Mouse (Mus musculus) WW6 (cell line): ENCODE data around the gene Ccdc114.

Experiments
- DNase-seq: peaks from one replicate; pipeline ENCODE4 v3.0.0-alpha.2; 2013; ENCODE audit warnings: low read depth, low spot score

Ccdc114 gene

GRCm38 (mm10) chr7:45974512-45974911 lies 50.6 kb downstream of the Ccdc114 start:
- no peak for DNase-seq

- no peak for DNase-seq
Measured at GRCm38 (mm10) chr7:45981612-45982011, 57.7 kb downstream of the Ccdc114 start.

DNA sequence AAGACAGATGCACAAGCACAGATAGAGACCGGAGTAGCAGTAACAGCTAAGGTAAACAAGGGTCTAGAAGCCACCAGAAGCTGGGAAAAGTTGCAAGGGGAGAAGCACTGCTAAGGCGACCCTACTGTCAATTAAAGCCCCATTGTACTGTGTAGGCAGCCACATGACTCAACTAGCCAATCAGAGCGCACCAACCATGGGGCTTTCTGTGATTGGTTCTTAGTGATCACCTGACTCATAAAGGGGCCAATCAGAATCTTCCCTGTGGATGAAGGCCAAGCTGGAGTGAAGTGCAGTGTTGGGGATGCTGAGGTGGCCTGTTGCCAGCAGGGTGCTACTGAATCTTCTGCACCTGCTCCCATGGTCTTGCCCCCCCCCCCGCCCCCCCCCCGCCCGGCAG lies 63.0 kb downstream of the Ccdc114 start:
- DNase-seq = peak; percentile 22

DNA sequence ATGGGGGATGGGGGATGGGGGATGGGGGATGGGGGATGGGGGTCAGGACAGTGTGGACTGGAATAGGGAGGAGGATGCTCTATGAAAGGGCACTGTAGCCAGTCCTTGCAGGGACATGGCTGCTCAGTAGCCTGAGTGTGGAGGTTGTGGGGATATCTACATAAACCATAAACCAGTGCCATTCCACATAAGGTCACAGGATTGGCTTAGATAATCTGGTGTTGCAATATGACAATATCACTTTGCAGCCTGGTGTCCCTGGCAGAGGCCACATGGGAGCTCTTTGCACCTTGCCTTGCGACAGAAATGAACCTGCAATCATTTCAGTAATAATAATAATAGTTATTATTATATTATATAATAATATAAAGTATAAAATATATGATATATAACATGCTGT lies 64.5 kb downstream of the Ccdc114 start:
- no peak for DNase-seq

DNA sequence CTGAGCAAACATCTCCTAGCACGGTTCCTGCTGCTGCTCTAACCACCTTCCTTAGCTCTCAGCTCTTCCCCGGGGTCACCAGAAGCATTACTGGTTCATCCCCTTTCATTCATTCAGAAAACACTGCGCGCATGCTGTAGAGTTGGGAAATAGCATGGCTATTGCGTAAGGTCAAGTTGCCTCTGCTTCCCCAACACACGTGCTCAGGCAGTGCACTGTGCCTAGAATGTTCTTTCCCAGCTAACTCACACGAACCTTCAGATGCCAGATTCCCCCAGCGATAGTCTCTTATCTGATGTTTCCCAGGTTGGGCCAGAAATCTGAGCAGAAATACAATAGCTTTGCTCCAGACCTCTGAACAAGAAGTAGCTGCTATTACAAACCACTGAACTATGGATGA lies 68.6 kb downstream of the Ccdc114 start:
- DNase-seq = no peak
